Mouse (Mus musculus) adrenal gland, adult 8-10 months (tissue): ENCODE data around the gene Coq6. TPM values are rescaled to one million over a fixed set of nuclear protein-coding genes. Genes with fewer than 3 reads are reported as not detected.
"Not testable (repeated sequence)": the region's sequence is repeated elsewhere in the genome, so short reads cannot be mapped to it uniquely, and the experiment has no call there.

Experiments used
- DNase-seq: peaks from one replicate; pipeline ENCODE4 v3.0.0; 2022
- total RNA-seq, 4 experiments: library from RNA; stranded (reverse); gene quantifications; 2 replicates each; pipeline ENCODE4 v1.2.4; 2022

Gene Coq6
- 10 to 100 TPM; 35.6 to 54.7 (median 43.9) TPM for total RNA-seq

- DNase-seq = peak; percentile 94
These were observed at the start of gene Coq6, which contains the start of gene Fam161b for GRCm38 (mm10) chr12:84361555-84362489. Coq6 (plus strand) TSS chr12:84361657. Fam161b (minus strand) TSS chr12:84361833.

- no peak for DNase-seq
These were observed 45.5 kb upstream of the Coq6 start for GRCm38 (mm10) chr12:84316006-84316405.

- DNase-seq = peak; percentile 81
These were observed 44.5 kb upstream of the Coq6 start, which contains the start of gene Zfp410 for GRCm38 (mm10) chr12:84316721-84317621. Zfp410 (plus strand) TSS chr12:84316852.

- DNase-seq = no peak
These were observed 34.3 kb upstream of the Coq6 start for GRCm38 (mm10) chr12:84327111-84327512.

- DNase-seq = no peak
These were observed 24.4 kb upstream of the Coq6 start for GRCm38 (mm10) chr12:84336963-84337625.

- no peak for DNase-seq
These were observed 14.3 kb upstream of the Coq6 start for GRCm38 (mm10) chr12:84347192-84347591.

- not testable (repeated sequence) for DNase-seq
These were observed 2.8 kb upstream of the Coq6 start for GRCm38 (mm10) chr12:84358699-84359098.

- DNase-seq = peak; percentile 47
These were observed 1.4 kb downstream of the Coq6 start for GRCm38 (mm10) chr12:84362872-84363271.

- no peak for DNase-seq
These were observed 2.8 kb downstream of the Coq6 start for GRCm38 (mm10) chr12:84364291-84364690.

- no peak for DNase-seq
These were observed 3.7 kb downstream of the Coq6 start for GRCm38 (mm10) chr12:84365137-84365536.

GRCm38 (mm10) chr12:84366971-84367370 lies 5.5 kb downstream of the Coq6 start:
- DNase-seq = no peak

GRCm38 (mm10) chr12:84371647-84372046 lies 10.2 kb downstream of the Coq6 start:
- DNase-seq = no peak

GRCm38 (mm10) chr12:84373831-84374481 lies 12.5 kb downstream of the Coq6 start:
- DNase-seq = no peak

GRCm38 (mm10) chr12:84382369-84382768 lies 20.9 kb downstream of the Coq6 start:
- DNase-seq = no peak

GRCm38 (mm10) chr12:84384644-84385081 lies 23.2 kb downstream of the Coq6 start:
- DNase-seq = no peak

GRCm38 (mm10) chr12:84385408-84385807 lies 24.0 kb downstream of the Coq6 start:
- no peak for DNase-seq

- no peak for DNase-seq
These were observed 26.6 kb downstream of the Coq6 start for GRCm38 (mm10) chr12:84388097-84388496.

- no peak for DNase-seq
These were observed 27.4 kb downstream of the Coq6 start for GRCm38 (mm10) chr12:84388774-84389400.

GRCm38 (mm10) chr12:84390336-84390735 lies 28.9 kb downstream of the Coq6 start:
- no peak for DNase-seq

- no peak for DNase-seq
These were observed 31.2 kb downstream of the Coq6 start for GRCm38 (mm10) chr12:84392681-84393080.

GRCm38 (mm10) chr12:84393847-84394246 lies 32.4 kb downstream of the Coq6 start:
- DNase-seq = no peak
